Mouse (Mus musculus) MEL (cell line): ENCODE measurements around the gene Hs6st1.

Experiments
- CHD1 ChIP-seq: IDR thresholded peaks from 2 replicates; pipeline ENCODE4 v1.6.1; 2012; ENCODE audit warnings: low read depth, mild to moderate bottlenecking, inconsistent platforms, low read length, improper control_type of control experiment
- CTCF ChIP-seq, 3 experiments: IDR thresholded peaks in 2 of 3; conservative IDR thresholded peaks in 1 of 3; 2 replicates each; pipeline ENCODE4 v1.5.1; 2011 to 2012; ENCODE audit warnings: low read length in 3 of 3, low read depth in 2 of 3, mild to moderate bottlenecking in 2 of 3, improper control_type of control experiment in 1 of 3, inconsistent platforms in 1 of 3, mixed read lengths in 1 of 3, moderate library complexity in 1 of 3; ENCODE audit not compliant: control insufficient read depth in 1 of 3, insufficient read depth in 1 of 3, poor library complexity in 1 of 3, severe bottlenecking in 1 of 3
- E2F4 ChIP-seq: IDR thresholded peaks from 2 replicates; pipeline ENCODE4 v1.6.1; 2011; ENCODE audit warnings: low read depth, low read length, improper control_type of control experiment, borderline replicate concordance
- GATA1 ChIP-seq: IDR thresholded peaks from 2 replicates; pipeline ENCODE4 v1.6.1; 2011; ENCODE audit warnings: low read depth, low read length, improper control_type of control experiment
- JUND ChIP-seq: IDR thresholded peaks from 2 replicates; pipeline ENCODE4 v1.6.1; 2011; ENCODE audit warnings: low read depth, mild to moderate bottlenecking, improper control_type of control experiment, low read length
- MYC ChIP-seq: IDR thresholded peaks from 2 replicates; pipeline ENCODE4 v1.6.1; 2011; ENCODE audit warnings: low read depth, mild to moderate bottlenecking, low read length, improper control_type of control experiment, moderate library complexity
- ZMIZ1 ChIP-seq: IDR thresholded peaks from 2 replicates; pipeline ENCODE4 v1.6.1; 2012; ENCODE audit warnings: low read depth, mild to moderate bottlenecking, inconsistent platforms, low read length, improper control_type of control experiment, moderate library complexity
- ZNF384 ChIP-seq: IDR thresholded peaks from 2 replicates; pipeline ENCODE4 v1.6.1; 2012; ENCODE audit warnings: low read depth, mild to moderate bottlenecking, inconsistent platforms, low read length, improper control_type of control experiment

GRCm38 (mm10) chr1:36121172-36121571 lies 53.0 kb downstream of the Hs6st1 start:
- TF ChIP-seq MYC (no peak), E2F4 (no peak), ZMIZ1 (no peak), ZNF384 (no peak), GATA1 (no peak), JUND (no peak), CHD1 (no peak), CTCF (IDR thresholded peaks at IDR 0.05 in 2 of 3, conservative IDR thresholded peaks at IDR 0.05 in 1 of 3; ENCODE audit: control insufficient read depth in 1 of 3, insufficient read depth in 1 of 3, low read depth in 2 of 3, low read length in 3 of 3, poor library complexity in 1 of 3, severe bottlenecking in 1 of 3) (no peak)
